Mouse (Mus musculus) c-Kit-negative CD71-positive TER-119-positive erythroid progenitor cells, embryonic 14.5 days (primary cell): ENCODE results near the gene Sptssb.

Experiments
- DNase-seq: peaks from one replicate; pipeline ENCODE4 v3.0.0-alpha.2; 2013; ENCODE audit warnings: low read depth, low spot score

The Sptssb gene

GRCm38 (mm10) chr3:69839485-69839884, 20.3 kb downstream of the Sptssb start:
- DNase-seq: no peak

DNA sequence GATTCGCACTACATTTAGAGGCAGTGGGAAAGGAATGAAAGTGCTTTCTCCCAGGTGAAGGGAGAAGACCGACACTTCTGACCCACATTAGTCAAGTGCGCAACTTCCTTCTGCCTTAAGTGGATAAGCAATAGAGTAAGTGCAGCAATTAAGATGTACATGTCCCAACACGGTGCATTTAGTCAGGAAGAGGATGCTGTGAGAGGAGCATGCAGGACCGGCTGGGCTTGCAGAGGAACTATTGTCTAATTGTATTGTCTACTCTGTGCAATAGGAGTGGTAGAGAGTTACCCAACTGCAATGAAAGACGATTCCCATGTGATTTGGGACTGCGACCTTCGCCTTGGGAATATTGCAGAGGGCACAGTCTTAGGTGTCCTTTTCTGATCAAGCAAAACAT, 30.2 kb downstream of the Sptssb start:
- no peak for DNase-seq

DNA sequence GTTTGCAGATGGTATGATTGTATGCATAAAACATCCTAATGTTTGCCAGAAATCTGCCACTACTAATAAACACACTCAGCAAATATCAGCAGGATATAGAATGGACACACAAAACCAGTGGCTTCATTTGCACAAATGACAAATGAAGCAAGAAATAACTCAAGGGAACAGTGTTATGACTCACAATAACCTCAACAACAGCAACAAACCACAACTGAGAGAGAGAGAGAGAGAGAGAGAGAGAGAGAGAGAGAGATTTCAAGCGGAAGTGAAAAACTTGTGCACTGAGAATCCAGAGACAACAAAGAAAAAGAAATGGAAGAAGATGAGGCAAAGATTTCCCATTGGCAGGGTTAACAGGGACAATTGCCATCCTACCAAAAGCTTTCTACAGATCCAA, 35.2 kb downstream of the Sptssb start:
- no peak for DNase-seq

GRCm38 (mm10) chr3:69820614-69821013, 39.1 kb downstream of the Sptssb start:
- no peak for DNase-seq

DNA sequence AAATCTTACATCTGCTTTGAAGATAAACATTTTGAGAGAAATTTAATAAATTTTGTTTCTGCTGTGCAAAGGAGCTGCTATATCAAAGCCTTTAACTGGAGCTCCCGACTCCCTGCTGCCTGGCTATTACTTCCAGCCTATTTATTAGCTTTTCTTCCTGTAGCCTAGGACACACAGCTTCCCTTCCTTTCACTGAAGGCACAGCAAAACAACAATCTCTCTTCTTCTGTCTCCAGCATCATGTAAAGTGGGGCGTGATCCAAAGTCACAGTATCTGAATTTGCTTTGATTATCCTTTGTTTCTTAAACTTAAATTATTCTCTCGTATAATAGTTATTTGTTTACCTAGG, 39.9 kb downstream of the Sptssb start:
- DNase-seq: no peak

DNA sequence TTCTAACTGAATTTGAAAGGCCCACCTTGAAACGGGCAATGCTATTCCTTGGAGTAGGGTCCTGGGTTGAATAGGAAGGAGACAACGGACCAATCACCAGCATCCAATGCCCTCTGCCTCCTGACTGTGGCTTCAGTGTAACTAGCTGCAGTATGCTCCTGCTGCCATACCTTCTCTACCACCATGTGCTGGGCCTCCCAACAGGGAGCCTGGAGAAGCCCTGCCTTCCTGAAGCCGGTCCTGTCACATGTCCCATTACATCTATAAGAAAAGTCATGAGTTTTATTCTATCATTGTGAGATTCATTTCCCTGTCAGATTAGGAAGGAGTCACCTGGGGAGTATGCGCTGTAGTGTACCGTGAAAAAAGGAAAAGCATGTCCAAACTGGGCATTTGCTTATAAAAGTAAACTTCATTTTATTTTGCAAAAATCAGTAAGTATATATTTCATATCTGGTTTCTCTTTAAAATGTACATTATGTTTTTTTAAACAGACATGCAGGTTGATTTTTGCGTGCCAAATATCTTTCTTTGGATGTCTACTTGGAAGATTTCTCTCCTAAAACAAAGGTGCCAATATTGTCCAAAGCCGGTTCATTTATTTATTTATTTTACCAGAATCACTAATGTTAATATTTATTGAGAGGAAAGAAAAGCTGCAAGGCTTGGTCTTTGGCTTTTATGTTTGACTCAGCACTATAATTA, 40.4 kb downstream of the Sptssb start:
- no peak for DNase-seq

- no peak for DNase-seq
Observed at GRCm38 (mm10) chr3:69818466-69818865, 41.3 kb downstream of the Sptssb start.

- no peak for DNase-seq
Observed at GRCm38 (mm10) chr3:69816547-69816946, 43.2 kb downstream of the Sptssb start.

GRCm38 (mm10) chr3:69813005-69813695, 46.6 kb downstream of the Sptssb start:
- DNase-seq: no peak

GRCm38 (mm10) chr3:69812442-69812841, 47.3 kb downstream of the Sptssb start:
- no peak for DNase-seq

- DNase-seq: no peak
Observed at GRCm38 (mm10) chr3:69808479-69808878, 51.3 kb downstream of the Sptssb start.

DNA sequence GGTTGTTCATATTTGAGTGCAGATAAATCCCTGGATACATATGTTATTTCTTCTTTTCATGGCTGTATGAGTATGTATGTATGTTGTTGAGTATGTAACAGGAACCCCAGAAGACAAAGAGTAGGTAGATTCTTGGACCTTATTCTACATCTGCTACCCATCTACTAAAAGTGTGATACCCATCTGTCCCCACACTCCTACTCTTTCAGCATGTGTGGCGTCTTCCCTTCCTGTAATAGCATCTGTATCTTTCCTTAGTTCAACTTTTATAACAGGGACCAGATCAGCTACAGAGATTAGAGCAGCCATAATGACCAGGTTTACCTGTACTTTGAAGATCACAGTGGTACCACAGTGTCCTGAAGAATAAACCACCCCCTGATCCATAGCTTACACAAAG, 56.6 kb downstream of the Sptssb start:
- DNase-seq: no peak

GRCm38 (mm10) chr3:69800829-69801384, 58.8 kb downstream of the Sptssb start:
- DNase-seq: no peak

- no peak for DNase-seq
Observed at GRCm38 (mm10) chr3:69799096-69799495, 60.6 kb downstream of the Sptssb start.

DNA sequence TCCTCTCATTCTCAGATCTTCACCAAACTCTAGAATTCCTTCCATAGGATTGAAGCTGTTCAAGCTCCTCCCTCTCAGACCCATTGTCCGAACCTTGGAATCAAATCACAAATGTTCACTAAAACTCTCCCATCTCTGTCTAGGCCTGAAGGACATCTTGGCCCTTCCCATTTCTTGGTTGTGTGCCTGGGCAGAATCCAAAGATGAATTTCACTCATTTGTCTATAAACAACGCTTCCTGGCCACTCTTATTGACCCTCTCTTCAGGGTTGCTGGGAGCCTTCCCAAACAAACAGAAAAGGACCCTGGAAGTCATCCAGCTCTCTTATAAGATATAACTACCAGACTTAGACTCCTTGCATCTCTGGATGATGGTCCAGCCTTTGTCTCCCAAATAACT, 61.8 kb downstream of the Sptssb start:
- DNase-seq: no peak

DNA sequence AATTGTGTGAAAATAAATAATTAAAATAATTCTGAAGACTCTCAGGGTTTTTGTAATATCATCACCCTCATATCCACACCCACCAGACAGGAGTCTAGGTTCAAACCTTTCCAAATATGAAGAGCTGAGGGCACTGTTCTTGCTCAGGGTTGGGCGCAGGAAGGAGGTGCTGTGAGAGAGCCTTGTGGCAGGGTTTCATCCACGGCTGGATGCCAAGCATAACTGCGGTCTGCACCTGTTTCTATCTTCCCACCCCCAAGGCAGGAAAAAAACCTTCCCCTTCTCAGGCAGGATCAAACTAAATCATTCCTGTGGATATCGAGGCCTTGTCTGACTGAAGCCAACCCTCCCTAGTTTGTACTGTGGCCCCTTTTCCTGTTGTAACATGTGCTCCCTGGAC, 62.2 kb downstream of the Sptssb start:
- no peak for DNase-seq

GRCm38 (mm10) chr3:69792823-69793417, 66.8 kb downstream of the Sptssb start:
- no peak for DNase-seq

DNA sequence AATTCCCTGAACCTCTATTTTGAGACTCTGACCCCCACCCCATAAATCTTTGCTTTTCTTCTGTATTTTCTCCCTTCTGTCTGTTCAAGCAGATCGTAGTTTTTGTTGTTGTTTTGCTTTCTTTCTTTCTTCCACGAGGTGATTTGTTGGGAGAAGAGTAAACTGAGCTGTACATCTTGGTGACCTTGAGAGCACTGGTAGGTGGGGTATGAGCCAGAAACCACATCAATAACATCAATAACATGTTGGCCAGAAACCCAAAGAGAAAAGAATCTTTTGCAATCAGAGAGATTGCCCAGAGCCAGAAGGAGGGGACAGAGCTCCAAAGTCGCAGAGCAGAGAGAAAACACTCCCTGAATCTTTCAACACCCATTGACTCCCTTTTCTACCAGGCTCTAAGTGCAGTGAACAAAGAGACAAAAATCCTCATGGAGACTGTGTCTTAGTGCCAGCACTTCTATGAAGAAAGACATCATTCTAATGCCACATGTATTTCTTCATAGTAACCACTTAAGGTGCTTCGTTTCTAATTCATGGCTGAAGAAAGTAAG, 80.4 kb downstream of the Sptssb start:
- DNase-seq: no peak

- no peak for DNase-seq
Observed at GRCm38 (mm10) chr3:69773356-69773755, 86.4 kb downstream of the Sptssb start.
